Mouse (Mus musculus) CH12.LX (cell line): Measurements from ENCODE around the gene Chst15. TPM values are rescaled to one million over a fixed set of nuclear protein-coding genes. Genes with fewer than 3 reads are reported as not detected.

ENCODE experiments used
- DNase-seq: peaks from one replicate; pipeline ENCODE4 v3.0.0-alpha.2; 2013; ENCODE audit errors: extremely low read depth
- H3K27ac ChIP-seq: 2 replicates; pipeline ENCODE4 v1.5.1; 2012; ENCODE audit warnings: low read depth, mild to moderate bottlenecking, control low read depth, moderate library complexity; ENCODE audit not compliant: insufficient read depth
- H3K27me3 ChIP-seq: replicated peaks from 2 replicates; pipeline ENCODE3; 2012; ENCODE audit warnings: inconsistent platforms
- H3K36me3 ChIP-seq, 2 experiments: replicated peaks in 1 of 2; 2 replicates each; pipeline versions ENCODE3 to v1.6.1; 2012; ENCODE audit warnings: inconsistent platforms in 1 of 2, low read length in 1 of 2, mild to moderate bottlenecking in 1 of 2, mixed read lengths in 1 of 2, moderate library complexity in 1 of 2; ENCODE audit not compliant: control insufficient read depth in 1 of 2, insufficient read depth in 1 of 2
- H3K4me1 ChIP-seq, 2 experiments: 2 replicates each; pipeline ENCODE4 v1.6.1; 2012; ENCODE audit warnings: inconsistent platforms in 1 of 2, moderate library complexity in 1 of 2; ENCODE audit not compliant: insufficient read depth in 2 of 2, control insufficient read depth in 1 of 2
- H3K4me2 ChIP-seq: 2 replicates; pipeline ENCODE4 v1.6.1; 2012; ENCODE audit warnings: low read depth, mild to moderate bottlenecking, control low read depth; ENCODE audit not compliant: poor library complexity, insufficient read depth, severe bottlenecking
- H3K4me3 ChIP-seq, 3 experiments: fragments of 150-350 bp in 1 of 3; sonication (generic) in 1 of 3; replicated peaks in 1 of 3; 2 replicates each; pipeline versions ENCODE3 to v1.5.1; 2011 to 2012; ENCODE audit warnings: low read depth in 2 of 3, low read length in 2 of 3, mild to moderate bottlenecking in 2 of 3, moderate library complexity in 2 of 3, control low read depth in 1 of 3, improper control_type of control experiment in 1 of 3, inconsistent platforms in 1 of 3, mixed read lengths in 1 of 3; ENCODE audit not compliant: poor library complexity in 1 of 3
- H3K79me2 ChIP-seq: replicated peaks from 2 replicates; pipeline ENCODE4 v1.6.1; 2012; ENCODE audit warnings: mild to moderate bottlenecking, moderate library complexity; ENCODE audit not compliant: control insufficient read depth, poor library complexity, insufficient read depth, severe bottlenecking; ENCODE audit errors: extremely low read depth
- H3K9ac ChIP-seq: 2 replicates; pipeline ENCODE4 v1.6.1; 2012; ENCODE audit warnings: low read depth, mild to moderate bottlenecking, control low read depth, moderate library complexity; ENCODE audit not compliant: insufficient read depth
- H3K9me3 ChIP-seq: replicated peaks from 2 replicates; pipeline ENCODE3; 2012; ENCODE audit warnings: low read length, inconsistent platforms, mixed read lengths
- BHLHE40 ChIP-seq: IDR thresholded peaks from 2 replicates; pipeline ENCODE4 v1.6.1; 2011; ENCODE audit warnings: mild to moderate bottlenecking, low read depth, low read length, improper control_type of control experiment
- ELF1 ChIP-seq: IDR thresholded peaks from 2 replicates; pipeline ENCODE4 v1.6.1; 2014; ENCODE audit warnings: low read depth, mild to moderate bottlenecking, inconsistent platforms, low read length, improper control_type of control experiment
- ETS1 ChIP-seq: conservative IDR thresholded peaks from 2 replicates; pipeline ENCODE4 v1.6.1; 2012; ENCODE audit warnings: low read depth, mild to moderate bottlenecking, inconsistent platforms, low read length, improper control_type of control experiment, moderate library complexity
- HCFC1 ChIP-seq: IDR thresholded peaks from 2 replicates; pipeline ENCODE4 v1.6.1; 2012; ENCODE audit warnings: low read depth, mild to moderate bottlenecking, inconsistent platforms, low read length, improper control_type of control experiment
- IRF4 ChIP-seq: IDR thresholded peaks from 2 replicates; pipeline ENCODE4 v1.6.1; 2014; ENCODE audit warnings: low read depth, mild to moderate bottlenecking, inconsistent platforms, low read length, improper control_type of control experiment
- JUN ChIP-seq: IDR thresholded peaks from 2 replicates; pipeline ENCODE4 v1.6.1; 2011; ENCODE audit warnings: low read depth, mild to moderate bottlenecking, low read length, improper control_type of control experiment, moderate library complexity; ENCODE audit not compliant: insufficient read depth
- JUND ChIP-seq: conservative IDR thresholded peaks from 2 replicates; pipeline ENCODE4 v1.6.1; 2011; ENCODE audit warnings: low read depth, low read length, improper control_type of control experiment
- MEF2A ChIP-seq: IDR thresholded peaks from 2 replicates; pipeline ENCODE4 v1.6.1; 2014; ENCODE audit warnings: low read depth, mild to moderate bottlenecking, inconsistent platforms, low read length, improper control_type of control experiment, borderline replicate concordance
- POLR2A ChIP-seq: IDR thresholded peaks from 2 replicates; pipeline ENCODE4 v1.6.1; 2011; ENCODE audit warnings: low read depth, mild to moderate bottlenecking, improper control_type of control experiment, low read length
- SMC3 ChIP-seq: IDR thresholded peaks from 2 replicates; pipeline ENCODE4 v1.6.1; 2011; ENCODE audit warnings: low read depth, low read length, improper control_type of control experiment
- TBP ChIP-seq: conservative IDR thresholded peaks from 2 replicates; pipeline ENCODE4 v1.6.1; 2011; ENCODE audit warnings: low read depth, low read length, improper control_type of control experiment
- UBTF ChIP-seq: IDR thresholded peaks from 2 replicates; pipeline ENCODE4 v1.6.1; 2012; ENCODE audit warnings: low read depth, mild to moderate bottlenecking, inconsistent platforms, low read length, improper control_type of control experiment, moderate library complexity
- ZKSCAN1 ChIP-seq: IDR thresholded peaks from 2 replicates; pipeline ENCODE4 v1.6.1; 2012; ENCODE audit warnings: low read depth, inconsistent platforms, low read length, improper control_type of control experiment, borderline replicate concordance
- ZMIZ1 ChIP-seq: IDR thresholded peaks from 2 replicates; pipeline ENCODE4 v1.6.1; 2012; ENCODE audit warnings: low read depth, mild to moderate bottlenecking, inconsistent platforms, low read length, improper control_type of control experiment
- ZNF384 ChIP-seq: IDR thresholded peaks from 2 replicates; pipeline ENCODE4 v1.6.1; 2012; ENCODE audit warnings: low read depth, low read length, improper control_type of control experiment, inconsistent platforms
- dilution Hi-C: fragments of 300-500 bp; cut with MboI; formaldehyde crosslinking; loops from 2 replicates; pipeline ENCODE4 v1.14.3; 2020; ENCODE audit warnings: low sequenced_read_pairs; ENCODE audit not compliant: extremely low pct_unique_long_range_greater_than_20kb, extremely low pct_ligation_motif_present
- in situ Hi-C: fragments of 300-500 bp; cut with MboI; formaldehyde crosslinking; loops from 3 replicates; pipeline ENCODE4 v1.14.3; 2019; ENCODE audit warnings: low sequenced_read_pairs, low pct_ligation_motif_present, low pct_unique_long_range_greater_than_20kb, mixed read lengths
- polyA plus RNA-seq: library from polyadenylated mRNA; unstranded; fragments of >175 nt; gene quantifications from 2 replicates; pipeline ENCODE4 v1.2.1, GENCODE M21; 2012; ENCODE audit warnings: low read depth; ENCODE audit not compliant: insufficient read length
- total RNA-seq, 2 experiments: library from RNA; depleted of rRNA; stranded (reverse); fragments of 300-350 nt in 1 of 2; fragments of >200 nt in 1 of 2; gene quantifications; 2 replicates each; pipeline ENCODE4 v1.2.3; 2012 to 2014

The Chst15 gene
- total and polyA plus RNA-seq, 3 experiments, result 0.42 to 0.81 (median 0.57) TPM

DNA sequence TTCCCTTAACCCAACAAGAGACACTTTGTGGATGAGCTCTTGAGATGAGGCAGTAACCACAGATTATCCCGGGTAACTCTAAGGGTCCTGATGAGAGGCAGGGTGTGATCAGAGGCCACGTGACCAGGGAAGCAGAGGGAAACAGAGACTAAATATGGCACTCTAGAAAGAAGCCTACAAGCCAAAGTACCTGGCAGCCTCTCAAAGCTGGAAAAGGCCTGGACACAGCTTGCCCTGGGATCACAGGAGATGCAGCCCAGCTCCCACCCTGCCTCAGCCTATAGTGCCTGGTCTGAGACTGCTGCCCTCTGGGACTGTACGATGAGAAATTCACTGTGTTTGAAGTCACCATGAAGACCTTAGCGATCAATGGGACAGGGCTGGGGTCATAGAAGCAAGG is 83.3 kb downstream of the Chst15 start:
- no peak for TF ChIP-seq HCFC1
- no peak for TF ChIP-seq IRF4
- no peak for TF ChIP-seq POLR2A
- no peak for TF ChIP-seq JUN
- TF ChIP-seq ZNF384, result no peak
- TF ChIP-seq ELF1, result no peak
- no peak for TF ChIP-seq ZMIZ1
- TF ChIP-seq UBTF, result no peak
- no peak for TF ChIP-seq SMC3
- TF ChIP-seq ETS1, result no peak
- no peak for TF ChIP-seq TBP
- no peak for TF ChIP-seq MEF2A
- no peak for TF ChIP-seq BHLHE40
- no peak for TF ChIP-seq JUND
- no peak for TF ChIP-seq ZKSCAN1
- Histone ChIP-seq H3K9me3 (no peaks in the 10 kb centered on the region), H3K27ac (no peak overlapping the region), H3K27me3 (peaks cover 48% of the 10 kb centered on the region), H3K36me3 (no peaks in the 10 kb centered on the region), H3K4me3 (no peak overlapping the region), H3K4me2 (no peak overlapping the region), H3K9ac (no peak overlapping the region), H3K79me2 (no peaks in the 10 kb centered on the region), H3K4me1 (0 out of 4 replicates have a peak, but pooled peaks cover 0 to 3% of the 10 kb centered on the region in 2 experiments)
- DNase-seq, result no peak
- dilution Hi-C loops, result no loop called here
- in situ Hi-C loops, result no loop called here

DNA sequence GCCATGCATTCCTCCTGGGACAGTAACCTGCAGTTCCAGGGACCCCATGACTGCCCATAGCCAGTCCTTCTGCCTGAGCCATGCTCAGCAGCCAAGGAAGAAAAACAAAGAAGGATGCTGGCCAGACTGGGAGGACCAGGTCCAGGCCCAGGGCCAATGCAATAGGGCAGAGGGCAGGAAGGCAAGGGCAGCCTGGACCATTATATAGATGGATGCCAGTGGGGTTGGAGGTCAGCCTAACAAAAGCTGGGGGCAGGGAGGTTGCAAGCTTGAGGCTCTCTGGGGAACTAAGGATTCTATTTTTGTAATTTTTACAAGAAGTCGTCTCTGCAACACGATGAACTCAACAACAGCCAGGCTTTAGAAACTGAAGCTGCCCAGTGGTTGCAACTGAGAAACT is 84.1 kb downstream of the Chst15 start:
- peak; percentile 39; the same call in 1 of the 2 replicates for TF ChIP-seq MEF2A
- no peak for TF ChIP-seq ZKSCAN1
- 0 out of 4 replicates have a peak, but pooled peaks cover 0 to 3% of the 10 kb centered on the region in 2 experiments for H3K4me1 ChIP-seq
- H3K27me3 ChIP-seq, result peaks cover 50% of the 10 kb centered on the region
- no peaks in the 10 kb centered on the region for H3K9me3 ChIP-seq
- H3K79me2 ChIP-seq, result no peaks in the 10 kb centered on the region
- no peak for DNase-seq
- in situ Hi-C loops, result no loop called here
- no peaks in the 10 kb centered on the region for H3K36me3 ChIP-seq
- H3K27ac ChIP-seq, result no peak overlapping the region
- no peak overlapping the region for H3K9ac ChIP-seq
- H3K4me3 ChIP-seq, result no peak overlapping the region
- no peak overlapping the region for H3K4me2 ChIP-seq
- dilution Hi-C loops, result no loop called here
